Mouse (Mus musculus) MEL (cell line): ENCODE data around the gene Slc19a2. TPM values are rescaled to one million over a fixed set of nuclear protein-coding genes. Genes with fewer than 3 reads are reported as not detected.

Source experiments
- DNase-seq: peaks from one replicate; pipeline ENCODE4 v3.0.0; 2011; ENCODE audit warnings: low read depth, low spot score
- H3K27ac ChIP-seq: 2 replicates; pipeline ENCODE4 v1.5.1; 2012; ENCODE audit warnings: low read depth, mild to moderate bottlenecking, control low read depth, low read length, moderate library complexity; ENCODE audit not compliant: control insufficient read depth
- H3K27me3 ChIP-seq, 2 experiments: fragments of 150-350 bp in 1 of 2; sonication (generic) in 1 of 2; 2 replicates each; pipeline ENCODE4 v1.6.1; 2012; ENCODE audit warnings: low read length in 2 of 2, mild to moderate bottlenecking in 2 of 2, improper control_type of control experiment in 1 of 2, moderate library complexity in 1 of 2; ENCODE audit not compliant: insufficient read depth in 2 of 2, control insufficient read depth in 1 of 2
- H3K36me3 ChIP-seq, 2 experiments: 2 replicates each; pipeline ENCODE4 v1.6.1; 2012 to 2014; ENCODE audit warnings: low read length in 2 of 2, improper control_type of control experiment in 1 of 2, inconsistent platforms in 1 of 2, mild to moderate bottlenecking in 1 of 2; ENCODE audit not compliant: insufficient read depth in 2 of 2, control insufficient read depth in 1 of 2
- H3K4me1 ChIP-seq, 2 experiments: fragments of 150-350 bp in 1 of 2; sonication (generic) in 1 of 2; 2 replicates each; pipeline ENCODE4 v1.6.1; 2012; ENCODE audit warnings: low read length in 2 of 2, improper control_type of control experiment in 1 of 2, mild to moderate bottlenecking in 1 of 2; ENCODE audit not compliant: insufficient read depth in 2 of 2, control insufficient read depth in 1 of 2
- H3K4me3 ChIP-seq, 2 experiments: fragments of 150-350 bp in 1 of 2; sonication (generic) in 1 of 2; 2 replicates each; pipeline ENCODE4 v1.5.1; 2012; ENCODE audit warnings: low read depth in 2 of 2, low read length in 2 of 2, mild to moderate bottlenecking in 2 of 2, moderate library complexity in 2 of 2, control low read depth in 1 of 2, improper control_type of control experiment in 1 of 2; ENCODE audit not compliant: control insufficient read depth in 1 of 2, insufficient read depth in 1 of 2
- H3K79me2 ChIP-seq: 2 replicates; pipeline ENCODE4 v1.6.1; 2012; ENCODE audit warnings: mild to moderate bottlenecking, low read length, moderate library complexity; ENCODE audit not compliant: control insufficient read depth, poor library complexity, insufficient read depth
- H3K9ac ChIP-seq: 2 replicates; pipeline ENCODE4 v1.6.1; 2012; ENCODE audit warnings: low read depth, mild to moderate bottlenecking, control low read depth, low read length, moderate library complexity; ENCODE audit not compliant: control insufficient read depth, poor library complexity, severe bottlenecking
- H3K9me3 ChIP-seq: fragments of 150-350 bp; sonication (generic); replicated peaks from 2 replicates; pipeline ENCODE4 v1.6.1; 2012; ENCODE audit warnings: mild to moderate bottlenecking, low read length, improper control_type of control experiment, moderate library complexity; ENCODE audit not compliant: insufficient read depth
- BHLHE40 ChIP-seq: IDR thresholded peaks from 2 replicates; pipeline ENCODE4 v1.6.1; 2012; ENCODE audit warnings: low read depth, mild to moderate bottlenecking, inconsistent platforms, low read length, improper control_type of control experiment, borderline replicate concordance
- CHD1 ChIP-seq: IDR thresholded peaks from 2 replicates; pipeline ENCODE4 v1.6.1; 2012; ENCODE audit warnings: low read depth, mild to moderate bottlenecking, inconsistent platforms, low read length, improper control_type of control experiment
- CHD2 ChIP-seq: IDR thresholded peaks from 2 replicates; pipeline ENCODE4 v1.6.1; 2011; ENCODE audit warnings: low read length, improper control_type of control experiment
- E2F4 ChIP-seq: IDR thresholded peaks from 2 replicates; pipeline ENCODE4 v1.6.1; 2011; ENCODE audit warnings: low read depth, low read length, improper control_type of control experiment, borderline replicate concordance
- ELF1 ChIP-seq: IDR thresholded peaks from 2 replicates; pipeline ENCODE4 v1.6.1; 2014; ENCODE audit warnings: low read depth, mild to moderate bottlenecking, inconsistent platforms, low read length, improper control_type of control experiment, moderate library complexity
- EP300 ChIP-seq, 2 experiments: IDR thresholded peaks; 2 replicates each; pipeline ENCODE4 v1.6.1; 2011; ENCODE audit warnings: improper control_type of control experiment in 2 of 2, low read length in 2 of 2, low read depth in 1 of 2, mild to moderate bottlenecking in 1 of 2
- ETS1 ChIP-seq: IDR thresholded peaks from 2 replicates; pipeline ENCODE4 v1.6.1; 2012; ENCODE audit warnings: low read depth, mild to moderate bottlenecking, inconsistent platforms, low read length, improper control_type of control experiment, moderate library complexity
- GABPA ChIP-seq: IDR thresholded peaks from 2 replicates; pipeline ENCODE4 v1.6.1; 2012; ENCODE audit warnings: low read depth, mild to moderate bottlenecking, inconsistent platforms, low read length, improper control_type of control experiment, moderate library complexity
- HCFC1 ChIP-seq: IDR thresholded peaks from 2 replicates; pipeline ENCODE4 v1.6.1; 2012; ENCODE audit warnings: low read depth, mild to moderate bottlenecking, inconsistent platforms, low read length, improper control_type of control experiment, moderate library complexity
- KAT2A ChIP-seq: conservative IDR thresholded peaks from 2 replicates; pipeline ENCODE4 v1.6.1; 2012; ENCODE audit warnings: low read depth, low read length, improper control_type of control experiment, inconsistent platforms
- MAX ChIP-seq: IDR thresholded peaks from 2 replicates; pipeline ENCODE4 v1.6.1; 2011; ENCODE audit warnings: low read length, improper control_type of control experiment
- MAZ ChIP-seq: IDR thresholded peaks from 2 replicates; pipeline ENCODE4 v1.6.1; 2012; ENCODE audit warnings: low read depth, mild to moderate bottlenecking, inconsistent platforms, low read length, improper control_type of control experiment
- MEF2A ChIP-seq: IDR thresholded peaks from 2 replicates; pipeline ENCODE4 v1.6.1; 2014; ENCODE audit warnings: low read depth, mild to moderate bottlenecking, inconsistent platforms, low read length, improper control_type of control experiment; ENCODE audit not compliant: poor library complexity, insufficient replicate concordance, severe bottlenecking; ENCODE audit errors: extremely low read depth
- MXI1 ChIP-seq: IDR thresholded peaks from 2 replicates; pipeline ENCODE4 v1.6.1; 2011; ENCODE audit warnings: mild to moderate bottlenecking, low read depth, low read length, improper control_type of control experiment
- MYB ChIP-seq: IDR thresholded peaks from 2 replicates; pipeline ENCODE4 v1.6.1; 2011; ENCODE audit warnings: mild to moderate bottlenecking, low read depth, low read length, improper control_type of control experiment
- MYC ChIP-seq: IDR thresholded peaks from 2 replicates; pipeline ENCODE4 v1.6.1; 2011; ENCODE audit warnings: low read depth, mild to moderate bottlenecking, low read length, improper control_type of control experiment, moderate library complexity
- NELFE ChIP-seq: IDR thresholded peaks from 2 replicates; pipeline ENCODE4 v1.6.1; 2011; ENCODE audit warnings: low read depth, low read length, improper control_type of control experiment
- NRF1 ChIP-seq: IDR thresholded peaks from 2 replicates; pipeline ENCODE4 v1.6.1; 2014; ENCODE audit warnings: low read depth, mild to moderate bottlenecking, inconsistent platforms, low read length, improper control_type of control experiment, moderate library complexity; ENCODE audit not compliant: poor library complexity, insufficient read depth, severe bottlenecking
- POLR2A ChIP-seq, 2 experiments: IDR thresholded peaks; 2 replicates each; pipeline ENCODE4 v1.6.1; 2011 to 2012; ENCODE audit warnings: low read length in 2 of 2, mild to moderate bottlenecking in 2 of 2, control low read depth in 1 of 2, improper control_type of control experiment in 1 of 2, low read depth in 1 of 2, moderate library complexity in 1 of 2; ENCODE audit not compliant: control insufficient read depth in 1 of 2, insufficient read depth in 1 of 2, poor library complexity in 1 of 2
- POLR2AphosphoS2 ChIP-seq: IDR thresholded peaks from 2 replicates; pipeline ENCODE4 v1.6.1; 2011; ENCODE audit warnings: low read length, improper control_type of control experiment
- POLR2AphosphoS5 ChIP-seq: IDR thresholded peaks from 2 replicates; pipeline ENCODE4 v1.6.1; 2012; ENCODE audit warnings: low read depth, borderline replicate concordance, mild to moderate bottlenecking, inconsistent platforms, low read length, moderate library complexity, mixed read lengths
- RAD21 ChIP-seq: IDR thresholded peaks from 2 replicates; pipeline ENCODE4 v1.6.1; 2011; ENCODE audit warnings: mild to moderate bottlenecking, low read depth, low read length, improper control_type of control experiment
- SIN3A ChIP-seq: IDR thresholded peaks from 2 replicates; pipeline ENCODE4 v1.6.1; 2012; ENCODE audit warnings: low read length, improper control_type of control experiment, inconsistent platforms
- SMC3 ChIP-seq: IDR thresholded peaks from 2 replicates; pipeline ENCODE4 v1.6.1; 2011; ENCODE audit warnings: low read depth, low read length, improper control_type of control experiment
- TBP ChIP-seq: IDR thresholded peaks from 2 replicates; pipeline ENCODE4 v1.8.0; 2011; ENCODE audit warnings: low read depth, low read length, improper control_type of control experiment
- TCF12 ChIP-seq: IDR thresholded peaks from 2 replicates; pipeline ENCODE4 v1.6.1; 2014; ENCODE audit warnings: low read depth, mild to moderate bottlenecking, inconsistent platforms, low read length, improper control_type of control experiment, moderate library complexity
- UBTF ChIP-seq: IDR thresholded peaks from 2 replicates; pipeline ENCODE4 v1.6.1; 2012; ENCODE audit warnings: low read depth, mild to moderate bottlenecking, inconsistent platforms, low read length, improper control_type of control experiment, moderate library complexity, borderline replicate concordance; ENCODE audit not compliant: insufficient read depth
- USF1 ChIP-seq: IDR thresholded peaks from 2 replicates; pipeline ENCODE4 v1.6.1; 2014; ENCODE audit warnings: low read depth, mild to moderate bottlenecking, inconsistent platforms, low read length, improper control_type of control experiment, moderate library complexity
- ZC3H11A ChIP-seq: IDR thresholded peaks from 2 replicates; pipeline ENCODE4 v1.6.1; 2012; ENCODE audit warnings: low read depth, mild to moderate bottlenecking, inconsistent platforms, low read length, improper control_type of control experiment
- ZKSCAN1 ChIP-seq: IDR thresholded peaks from 2 replicates; pipeline ENCODE4 v1.6.1; 2012; ENCODE audit warnings: low read depth, mild to moderate bottlenecking, inconsistent platforms, low read length, improper control_type of control experiment, moderate library complexity
- ZMIZ1 ChIP-seq: IDR thresholded peaks from 2 replicates; pipeline ENCODE4 v1.6.1; 2012; ENCODE audit warnings: low read depth, mild to moderate bottlenecking, inconsistent platforms, low read length, improper control_type of control experiment, moderate library complexity
- ZNF384 ChIP-seq: IDR thresholded peaks from 2 replicates; pipeline ENCODE4 v1.6.1; 2012; ENCODE audit warnings: low read depth, mild to moderate bottlenecking, inconsistent platforms, low read length, improper control_type of control experiment
- polyA plus RNA-seq, 2 experiments: library from polyadenylated mRNA; stranded (reverse) in 1 of 2; unstranded in 1 of 2; fragments of >175 nt in 1 of 2; fragments of >200 nt in 1 of 2; gene quantifications; 2 replicates each; pipeline versions ENCODE4 v1.2.1 to v1.2.4; 2012; ENCODE audit warnings: low replicate concordance in 2 of 2, low read depth in 1 of 2; ENCODE audit not compliant: insufficient read length in 2 of 2, insufficient read depth in 1 of 2, missing spikeins in 1 of 2
- total RNA-seq: library from RNA; depleted of rRNA; stranded (reverse); fragments of 300-350 nt; gene quantifications from 2 replicates; pipeline ENCODE4 v1.2.3, GENCODE M21; 2012

Slc19a2 gene
- total and polyA plus RNA-seq, 3 experiments: 9.0 to 54.2 (median 9.7) TPM

DNA sequence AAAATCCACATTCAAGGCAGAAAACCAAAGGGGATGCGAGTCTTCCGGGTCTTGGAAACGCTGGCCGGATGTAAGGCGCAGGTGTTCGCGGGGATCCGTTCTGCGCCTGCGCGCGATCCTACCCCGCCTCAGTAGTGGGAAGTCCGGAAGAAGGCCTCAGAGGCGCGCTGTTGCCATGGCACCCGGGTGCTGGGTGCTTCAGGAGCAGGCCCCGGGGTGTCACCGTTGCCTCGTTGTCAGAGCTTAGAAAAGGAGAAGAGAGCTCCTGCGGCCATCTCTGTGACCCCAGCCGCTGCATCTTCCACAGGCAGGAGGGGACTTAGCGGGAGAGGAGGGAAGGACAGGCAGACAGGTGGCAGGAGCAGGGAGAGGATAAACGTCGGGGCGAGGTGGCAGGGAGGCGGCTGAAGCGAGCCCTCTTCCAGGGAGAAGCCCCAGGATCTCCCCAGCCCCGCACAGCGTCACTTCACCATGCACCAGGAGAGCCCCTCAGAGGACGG lies 26.7 kb downstream of the Slc19a2 start, which contains the start of gene Ccdc181:
Gene Ccdc181 (plus strand): TSS at position 131 of the 500 bp plus-strand sequence.
- H3K79me2 ChIP-seq: no peaks in the 10 kb centered on the region; the same call in 1 of the 2 replicates
- DNase-seq: peak; percentile 99
- no peaks in the 10 kb centered on the region for H3K27me3 ChIP-seq
- H3K27ac ChIP-seq: peak within 1 kb of the TSS; percentile 93
- H3K9ac ChIP-seq: peak within 1 kb of the TSS; percentile 82
- TF ChIP-seq GABPA (no peak), MYC (no peak; the same call in 1 of the 2 replicates), SMC3 (no peak), MYB (no peak), POLR2AphosphoS5 (no peak), ZKSCAN1 (no peak), EP300 (IDR thresholded peaks at IDR 0.05; ENCODE audit: low read depth in 1 of 2, low read length in 2 of 2) (no peak), MAX (peak; percentile 73; the same call in 1 of the 2 replicates), ZNF384 (no peak), HCFC1 (peak; percentile 87), BHLHE40 (no peak), ZMIZ1 (peak; percentile 35; the same call in 1 of the 2 replicates), ELF1 (peak; percentile 99), ZC3H11A (no peak), USF1 (peak; percentile 59), CHD2 (no peak), MEF2A (no peak), TBP (peak; percentile 55), RAD21 (no peak), NRF1 (peak; percentile 94), NELFE (peak; percentile 69), SIN3A (peak; percentile 99), MXI1 (peak; percentile 96), TCF12 (peak; percentile 64), E2F4 (peak; percentile 86), KAT2A (no peak; the same call in 1 of the 2 replicates), POLR2AphosphoS2 (0 out of 2 replicates have a peak, but pooled peaks have one; percentile 20), MAZ (no peak), CHD1 (no peak), UBTF (no peak), POLR2A (IDR thresholded peaks at IDR 0.05; ENCODE audit: control insufficient read depth in 1 of 2, insufficient read depth in 1 of 2, low read depth in 1 of 2, low read length in 2 of 2, poor library complexity in 1 of 2) (peak; percentile 73 to 82; a peak in 2 of 4 replicates), ETS1 (peak; percentile 70)
- H3K36me3 ChIP-seq: peaks cover 0 to 6% of the 10 kb centered on the region in 2 experiments; a peak in 2 of 4 replicates
- no peaks in the 10 kb centered on the region for H3K9me3 ChIP-seq
- H3K4me3 ChIP-seq: peak within 1 kb of the TSS; percentile 79 to 92
- peaks cover 0 to 6% of the 10 kb centered on the region in 2 experiments; a peak in 1 of 4 replicates for H3K4me1 ChIP-seq
